Mouse (Mus musculus) erythroblast, embryonic 14.5 days (primary cell): ENCODE measurements around the gene Apoc1.

Experiments
- GATA1 ChIP-seq: IDR thresholded peaks from 2 replicates; pipeline ENCODE4 v1.6.1; 2012; ENCODE audit warnings: low read length, inconsistent platforms, mixed read lengths
- TAL1 ChIP-seq: IDR thresholded peaks from 3 replicates; pipeline ENCODE4 v1.6.1; 2012; ENCODE audit warnings: low read length, inconsistent platforms, mixed read lengths

DNA sequence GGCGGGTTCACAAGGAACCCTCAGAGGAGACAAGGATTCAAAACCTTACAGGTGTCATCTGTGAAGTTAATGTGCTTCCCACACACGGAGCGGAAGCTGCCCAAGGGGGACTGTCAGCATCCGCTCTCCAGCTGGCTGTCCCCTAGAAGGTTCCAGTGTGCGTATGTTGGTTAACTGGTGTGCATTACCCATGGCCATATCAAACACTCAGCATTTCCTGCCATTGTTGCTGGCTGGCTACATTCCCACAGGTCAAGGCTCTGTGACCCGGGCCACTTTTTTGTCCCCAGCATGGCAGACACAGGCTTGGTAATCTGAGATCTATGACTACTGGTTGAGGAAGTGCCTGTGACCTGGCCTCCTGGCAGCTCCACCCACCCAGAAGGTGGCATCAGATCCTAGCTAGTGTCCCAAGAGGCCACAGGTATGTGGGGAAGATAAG is 30.3 kb upstream of the Apoc1 start:
- TF ChIP-seq GATA1 (no peak), TAL1 (no peak)
